Mouse (Mus musculus) forelimb bud, embryonic 11.5 days (tissue): ENCODE measurements around the gene Pwwp2a.

Experiments
- DNase-seq: peaks from one replicate; pipeline ENCODE4 v3.0.0-alpha.2; 2012; ENCODE audit warnings: low read depth, low spot score

Pwwp2a gene

GRCm38 (mm10) chr11:43681472-43682414 is at the start of gene Pwwp2a:
TSS of gene Pwwp2a (plus strand) at chr11:43681998.
- peak; percentile 100 for DNase-seq

GRCm38 (mm10) chr11:43632566-43632965 is 49.2 kb upstream of the Pwwp2a start:
- no peak for DNase-seq

- DNase-seq, result no peak
Measured at GRCm38 (mm10) chr11:43633165-43633564, 48.6 kb upstream of the Pwwp2a start.

GRCm38 (mm10) chr11:43633658-43634401 is 48.0 kb upstream of the Pwwp2a start:
- peak; percentile 93 for DNase-seq

GRCm38 (mm10) chr11:43636761-43637160 is 45.0 kb upstream of the Pwwp2a start:
- DNase-seq, result no peak

- DNase-seq, result no peak
Measured at GRCm38 (mm10) chr11:43638486-43638885, 43.3 kb upstream of the Pwwp2a start.

- DNase-seq, result no peak
Measured at GRCm38 (mm10) chr11:43643180-43643591, 38.6 kb upstream of the Pwwp2a start.

GRCm38 (mm10) chr11:43645286-43645685 is 36.5 kb upstream of the Pwwp2a start:
- DNase-seq, result no peak

- peak; percentile 25 for DNase-seq
Measured at GRCm38 (mm10) chr11:43653051-43653475, 28.7 kb upstream of the Pwwp2a start.

- no peak for DNase-seq
Measured at GRCm38 (mm10) chr11:43656464-43656863, 25.3 kb upstream of the Pwwp2a start.

GRCm38 (mm10) chr11:43658010-43658409 is 23.8 kb upstream of the Pwwp2a start:
- no peak for DNase-seq

GRCm38 (mm10) chr11:43667038-43667745 is 14.6 kb upstream of the Pwwp2a start:
- no peak for DNase-seq

GRCm38 (mm10) chr11:43682415-43683217 is 818 bp downstream of the Pwwp2a start:
- peak; percentile 35 for DNase-seq

GRCm38 (mm10) chr11:43688850-43689249 is 7.1 kb downstream of the Pwwp2a start:
- no peak for DNase-seq

- DNase-seq, result no peak
Measured at GRCm38 (mm10) chr11:43696623-43697022, 14.8 kb downstream of the Pwwp2a start.

- no peak for DNase-seq
Measured at GRCm38 (mm10) chr11:43698621-43699020, 16.8 kb downstream of the Pwwp2a start.

- DNase-seq, result no peak
Measured at GRCm38 (mm10) chr11:43700291-43700690, 18.5 kb downstream of the Pwwp2a start.

GRCm38 (mm10) chr11:43703552-43703951 is 21.8 kb downstream of the Pwwp2a start:
- DNase-seq, result no peak

- no peak for DNase-seq
Measured at GRCm38 (mm10) chr11:43705751-43706150, 24.0 kb downstream of the Pwwp2a start.

GRCm38 (mm10) chr11:43708409-43708808 is 26.6 kb downstream of the Pwwp2a start:
- no peak for DNase-seq

- no peak for DNase-seq
Measured at GRCm38 (mm10) chr11:43712178-43712577, 30.4 kb downstream of the Pwwp2a start.
